Comparison of ENCODE assay signal across 8 mouse cellular contexts in the genomic region with DNA sequence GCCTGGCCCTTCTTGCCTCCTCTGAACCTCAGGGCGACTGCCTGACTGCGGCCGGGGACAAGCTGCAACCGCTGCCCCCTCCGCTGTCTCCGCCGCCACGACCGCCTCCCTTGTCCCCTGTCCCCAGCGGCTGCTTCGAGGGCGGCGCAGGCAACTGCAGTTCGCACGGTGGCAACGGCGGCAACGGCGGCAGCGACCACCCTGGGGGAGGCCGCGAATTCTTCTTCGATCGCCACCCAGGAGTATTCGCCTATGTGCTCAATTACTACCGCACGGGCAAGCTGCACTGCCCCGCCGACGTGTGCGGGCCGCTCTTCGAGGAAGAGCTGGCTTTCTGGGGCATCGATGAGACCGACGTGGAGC. TPM values are rescaled to one million over a fixed set of nuclear protein-coding genes. Genes with fewer than 3 reads are reported as not detected.
DNase-seq lines count a peak whose midpoint lies in the region; ATAC-seq and TF ChIP-seq lines count a peak whose summit lies in the region.

No protein-coding gene starts in this region.

- DNase-seq in kidney, adult 2 months = no peak
- DNase-seq in kidney, adult 11 months = no peak
- no peak for DNase-seq in urinary bladder, postnatal 36 days (ENCODE audit: low spot score in 2 of 2)
- DNase-seq in spleen, adult 18-20 months = no peak

- H3K36me3 ChIP-seq in kidney, adult 2 months (ENCODE audit: control insufficient read depth, insufficient read depth, low read length) = no peaks in the 10 kb centered on the region
- H3K36me3 ChIP-seq in limb, embryonic 12.5 days = no peaks in the 10 kb centered on the region

- peak overlapping the region; percentile 6 for H3K4me3 ChIP-seq in kidney, adult 2 months (ENCODE audit: insufficient read depth, low read depth, low read length)
- H3K4me3 ChIP-seq in limb, embryonic 12.5 days (replicated peaks) = peak overlapping the region; percentile 49
- H3K4me3 ChIP-seq in olfactory bulb, adult 2 months (ENCODE audit: insufficient read depth, low read depth, low read length) = peak overlapping the region; percentile 53

- TF ChIP-seq CTCF in kidney, adult 2 months (conservative IDR thresholded peaks at IDR 0.05; ENCODE audit: insufficient read depth, insufficient read length, low read depth, low read length) = no peak
- no peak for TF ChIP-seq CTCF in olfactory bulb, adult 2 months (IDR thresholded peaks at IDR 0.05; ENCODE audit: insufficient read depth, low read depth, low read length)

- H3K4me2 ChIP-seq in limb, embryonic 12.5 days = peak overlapping the region; percentile 92

- H3K27ac ChIP-seq in kidney, adult 2 months (ENCODE audit: insufficient read depth, low read depth, low read length) = no peak overlapping the region
- no peak overlapping the region for H3K27ac ChIP-seq in limb, embryonic 12.5 days
- no peak overlapping the region; the same call in 1 of the 2 replicates for H3K27ac ChIP-seq in olfactory bulb, adult 2 months (ENCODE audit: insufficient read depth, low read depth, low read length)

- WGBS in kidney, adult 2 months = 4% methylated on average over 36 of the region's 36 CpGs
- WGBS in limb, embryonic 12.5 days = 1% methylated on average over 36 of the region's 36 CpGs
- under 1% methylated on average over 36 of the region's 36 CpGs for WGBS in olfactory bulb, adult 2 months

- H3K4me1 ChIP-seq in kidney, adult 2 months (ENCODE audit: control insufficient read depth, insufficient read depth, low read length) = no peaks in the 10 kb centered on the region
- peaks cover 14% of the 10 kb centered on the region; the same call in 1 of the 2 replicates for H3K4me1 ChIP-seq in limb, embryonic 12.5 days (replicated peaks)
- H3K4me1 ChIP-seq in olfactory bulb, adult 2 months (ENCODE audit: control insufficient read depth, insufficient read depth, low read length) = peaks cover 15% of the 10 kb centered on the region; the same call in 1 of the 2 replicates

- no peak for TF ChIP-seq POLR2A in kidney, adult 2 months (IDR thresholded peaks at IDR 0.05; ENCODE audit: low read depth, low read length)
- TF ChIP-seq POLR2A in olfactory bulb, adult 2 months (IDR thresholded peaks at IDR 0.05; ENCODE audit: insufficient read depth, low read depth, low read length) = no peak

- ATAC-seq in common myeloid progenitor, adult 5-6 weeks (replicated peaks; ENCODE audit: low read depth, poor library complexity, severe bottlenecking) = peak; percentile 43; the same call in 1 of the 2 replicates
- ATAC-seq in granulocyte monocyte progenitor cell, adult 5-6 weeks (replicated peaks; ENCODE audit: poor library complexity, severe bottlenecking) = peak; percentile 58
- ATAC-seq in limb, embryonic 12.5 days (ENCODE audit: insufficient number of reproducible peaks, insufficient read depth, low FRiP score, low TSS enrichment, low read depth) = no peak

- no peak overlapping the region; the same call in 1 of the 2 replicates for H3K9ac ChIP-seq in limb, embryonic 12.5 days (replicated peaks)

- H3K9me3 ChIP-seq in limb, embryonic 12.5 days = no peaks in the 10 kb centered on the region

- no peaks in the 10 kb centered on the region; the same call in 1 of the 2 replicates for H3K27me3 ChIP-seq in kidney, adult 2 months (replicated peaks; ENCODE audit: control insufficient read depth, insufficient read depth, low read length)
- H3K27me3 ChIP-seq in limb, embryonic 12.5 days = peaks cover 65% of the 10 kb centered on the region

RNA-seq across cellular contexts. Expression of gene Kcnc2, which starts 0.9 kb away (rescaled TPM):
- polyA plus RNA-seq in kidney, adult 2 months (2012; rRNA removed) = 1.4 and 1.7 TPM in 2 replicates
- not detected in 2 replicates for total RNA-seq in common myeloid progenitor, adult 5-6 weeks (2017)
- total RNA-seq in granulocyte monocyte progenitor cell, adult 5-6 weeks (2014; fragmentation: Nextera tagmentation) = not detected in 2 replicates
- not detected in 2 replicates for total RNA-seq in granulocyte monocyte progenitor cell, adult 5-6 weeks (2017)
- 0.05 and 0.13 TPM in 2 replicates for polyA plus RNA-seq in limb, embryonic 12.5 days (2016; fragmentation: Nextera tagmentation; extraction: Ambion mirVana)
- not detected in 2 replicates for polyA plus RNA-seq in olfactory bulb, adult 2 months (2012; ENCODE audit: insufficient read depth, insufficient read length, low replicate concordance, missing spikeins)
